Mouse (Mus musculus): ENCODE data around the gene Kifc5b. TPM values are rescaled to one million over a fixed set of nuclear protein-coding genes. Genes with fewer than 3 reads are reported as not detected.

Kifc5b gene
- 6.3 and 9.6 TPM in 2 replicates for polyA plus RNA-seq (2014; fragmentation: Nextera tagmentation; extraction: Ambion mirVana)

DNA sequence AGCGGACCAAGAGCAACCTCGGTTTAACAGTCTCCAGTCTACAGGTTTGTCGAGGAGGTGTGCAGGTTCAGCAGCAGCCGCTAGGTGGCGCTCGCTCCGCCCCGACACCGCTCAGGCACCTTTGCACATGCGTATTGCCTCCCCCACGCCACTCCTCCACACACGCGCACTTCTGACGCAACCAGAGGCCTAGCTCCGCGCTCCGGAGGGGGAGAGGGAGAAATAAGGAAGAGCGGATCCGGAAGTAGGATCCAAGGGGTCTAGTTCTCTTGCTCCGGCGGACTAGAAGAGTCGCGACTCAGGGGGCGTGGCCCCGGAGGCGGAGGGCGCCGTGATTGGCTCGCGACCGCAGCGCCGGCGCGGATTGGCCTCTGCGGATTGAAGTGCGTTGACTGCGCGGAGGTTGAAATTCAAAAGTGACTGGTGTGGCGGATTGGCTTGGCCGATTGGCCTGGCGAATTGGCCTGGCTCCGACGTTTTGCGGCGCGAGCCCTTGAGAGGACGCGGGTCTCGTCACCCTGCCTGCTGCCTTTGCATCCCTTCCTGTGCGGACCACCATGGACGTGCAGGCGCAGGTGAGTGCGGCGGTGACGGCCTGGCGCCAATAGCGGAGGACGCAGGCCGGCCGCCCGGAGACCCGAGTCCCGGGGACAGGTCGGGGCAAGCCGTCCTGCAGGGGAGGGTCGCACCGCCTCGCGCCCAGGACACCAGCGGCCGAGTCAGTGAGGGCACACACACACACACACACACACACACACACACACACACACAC lies at the start of gene Kifc5b:
Gene Kifc5b (plus strand): TSS at position 381 of the 772 bp plus-strand sequence.
- H3K9ac ChIP-seq = peak within 1 kb of the TSS; percentile 70
- H3K27ac ChIP-seq (ENCODE audit: low read depth) = peak within 1 kb of the TSS; percentile 58; the same call in 1 of the 2 replicates
- peak; percentile 100 for TF ChIP-seq CTCF (IDR thresholded peaks at IDR 0.05; ENCODE audit: low read depth)
- peak within 1 kb of the TSS; percentile 65 for H3K4me3 ChIP-seq (ENCODE audit: low read depth, low read length)
- peaks cover 17% of the 10 kb centered on the region for H3K36me3 ChIP-seq (ENCODE audit: insufficient read depth)
- H3K4me1 ChIP-seq (ENCODE audit: insufficient read depth) = 0 out of 2 replicates have a peak, but pooled peaks cover 3% of the 10 kb centered on the region
- DNase-seq (peak; percentile 100), ATAC-seq (ENCODE audit: insufficient read depth) (peak; percentile 99)
- under 1% methylated on average over 72 of the region's 72 CpGs for WGBS
- H3K27me3 ChIP-seq (ENCODE audit: insufficient read depth, low read length) = no peaks in the 10 kb centered on the region
- H3K4me2 ChIP-seq = peak within 1 kb of the TSS; percentile 64
- no peaks in the 10 kb centered on the region for H3K9me3 ChIP-seq (ENCODE audit: low read depth, low read length)

DNA sequence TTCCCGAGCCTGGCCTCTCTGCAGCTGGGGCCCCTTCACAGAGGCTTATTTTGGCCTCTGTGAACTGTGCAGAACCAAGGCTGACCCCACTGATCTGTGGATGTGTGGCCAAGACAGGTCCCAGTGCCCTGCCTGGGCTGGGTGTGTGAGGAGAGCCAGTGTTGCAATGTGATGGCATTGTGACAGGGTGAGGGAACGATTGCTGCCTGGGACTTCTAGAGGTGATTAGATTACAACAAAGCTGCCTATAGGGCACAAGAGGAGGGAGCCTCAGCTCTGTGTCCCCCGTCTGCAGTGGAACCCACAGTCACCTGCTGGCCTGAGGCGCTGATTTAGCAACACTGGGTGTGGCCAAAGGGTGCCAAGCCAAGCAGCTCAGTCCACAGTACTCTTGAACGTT lies 48.1 kb upstream of the Kifc5b start:
- DNase-seq (no peak), ATAC-seq (ENCODE audit: insufficient read depth) (no peak)
- Histone ChIP-seq H3K9me3 (ENCODE audit: low read depth, low read length) (no peaks in the 10 kb centered on the region), H3K4me2 (no peak overlapping the region), H3K9ac (no peak overlapping the region), H3K4me1 (ENCODE audit: insufficient read depth) (0 out of 2 replicates have a peak, but pooled peaks cover 4% of the 10 kb centered on the region), H3K27me3 (ENCODE audit: insufficient read depth, low read length) (no peaks in the 10 kb centered on the region), H3K4me3 (ENCODE audit: low read depth, low read length) (no peak overlapping the region), H3K36me3 (ENCODE audit: insufficient read depth) (no peaks in the 10 kb centered on the region), H3K27ac (ENCODE audit: low read depth) (no peak overlapping the region; the same call in 1 of the 2 replicates)
- WGBS = 22% methylated on average over 5 of the region's 5 CpGs
- no peak for TF ChIP-seq CTCF (IDR thresholded peaks at IDR 0.05; ENCODE audit: low read depth)

DNA sequence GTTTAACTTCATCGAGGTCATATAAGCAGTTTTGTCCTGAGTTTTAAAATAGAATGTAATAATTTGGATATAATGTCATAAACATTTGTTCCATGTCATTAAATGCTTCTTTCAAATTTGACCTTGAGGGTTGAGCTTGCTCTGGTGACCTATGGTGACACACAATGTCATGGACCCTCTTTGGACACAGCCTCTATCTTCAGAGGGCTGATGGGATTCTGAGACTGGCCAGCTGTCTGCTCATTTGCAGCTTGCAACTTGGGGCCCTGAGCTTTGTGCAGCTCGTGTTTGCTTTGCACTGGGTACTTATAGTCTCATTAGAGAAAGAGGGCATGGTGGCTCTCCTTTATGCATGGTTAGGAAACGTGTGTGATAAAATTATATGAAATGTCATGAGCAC lies 44.0 kb upstream of the Kifc5b start:
- Histone ChIP-seq H3K27ac (ENCODE audit: low read depth) (no peak overlapping the region), H3K36me3 (ENCODE audit: insufficient read depth) (no peaks in the 10 kb centered on the region), H3K4me3 (ENCODE audit: low read depth, low read length) (no peak overlapping the region), H3K4me2 (no peak overlapping the region), H3K4me1 (ENCODE audit: insufficient read depth) (no peaks in the 10 kb centered on the region), H3K27me3 (ENCODE audit: insufficient read depth, low read length) (no peaks in the 10 kb centered on the region), H3K9me3 (ENCODE audit: low read depth, low read length) (no peaks in the 10 kb centered on the region), H3K9ac (no peak overlapping the region)
- WGBS = 45% methylated on average over 3 of the region's 3 CpGs
- TF ChIP-seq CTCF (IDR thresholded peaks at IDR 0.05; ENCODE audit: low read depth) = no peak
- peak; percentile 45 for DNase-seq
- ATAC-seq (ENCODE audit: insufficient read depth) = no peak

DNA sequence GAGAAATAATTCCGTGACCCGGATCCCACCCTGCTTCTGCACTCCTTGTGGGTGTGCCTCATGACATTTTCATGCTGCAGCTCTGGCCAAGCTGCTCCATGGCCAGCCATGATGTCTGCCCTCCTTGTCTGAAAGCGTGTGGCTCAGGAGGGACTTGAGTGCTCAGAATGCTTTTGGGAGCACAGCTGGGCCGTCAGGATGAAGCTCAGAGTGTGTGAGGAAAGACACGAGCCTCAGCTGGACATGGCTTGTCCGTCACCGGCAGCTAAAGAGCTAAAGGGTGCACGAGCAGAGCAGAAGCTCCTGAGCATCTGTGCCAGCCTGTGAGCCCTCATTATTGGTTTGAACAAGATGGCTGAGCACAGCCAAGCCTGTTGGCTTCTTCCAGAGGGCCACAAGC lies 43.4 kb upstream of the Kifc5b start:
- DNase-seq = no peak
- WGBS = 60% methylated on average over 8 of the region's 8 CpGs

GRCm38 (mm10) chr17:26874542-26874941 lies 42.3 kb upstream of the Kifc5b start:
- Histone ChIP-seq H3K9me3 (ENCODE audit: low read depth, low read length) (peaks cover 3% of the 10 kb centered on the region; the same call in 1 of the 2 replicates), H3K9ac (no peak overlapping the region), H3K36me3 (ENCODE audit: insufficient read depth) (no peaks in the 10 kb centered on the region), H3K4me3 (ENCODE audit: low read depth, low read length) (no peak overlapping the region), H3K27ac (ENCODE audit: low read depth) (no peak overlapping the region), H3K27me3 (ENCODE audit: insufficient read depth, low read length) (no peaks in the 10 kb centered on the region), H3K4me1 (ENCODE audit: insufficient read depth) (no peaks in the 10 kb centered on the region), H3K4me2 (no peak overlapping the region)
- no peak for TF ChIP-seq CTCF (IDR thresholded peaks at IDR 0.05; ENCODE audit: low read depth)
- WGBS = 61% methylated on average over 11 of the region's 11 CpGs
- ATAC-seq (ENCODE audit: insufficient read depth) (no peak), DNase-seq (no peak)

More for the DNA sequence above, 43.4 kb upstream of the Kifc5b start:
- TF ChIP-seq CTCF (IDR thresholded peaks at IDR 0.05; ENCODE audit: low read depth) = no peak
- Histone ChIP-seq H3K4me2 (no peak overlapping the region), H3K27me3 (ENCODE audit: insufficient read depth, low read length) (no peaks in the 10 kb centered on the region), H3K9ac (no peak overlapping the region), H3K9me3 (ENCODE audit: low read depth, low read length) (no peaks in the 10 kb centered on the region), H3K4me1 (ENCODE audit: insufficient read depth) (no peaks in the 10 kb centered on the region), H3K4me3 (ENCODE audit: low read depth, low read length) (no peak overlapping the region), H3K27ac (ENCODE audit: low read depth) (no peak overlapping the region), H3K36me3 (ENCODE audit: insufficient read depth) (no peaks in the 10 kb centered on the region)
- ATAC-seq (ENCODE audit: insufficient read depth) = no peak

GRCm38 (mm10) chr17:26877927-26878326 lies 39.0 kb upstream of the Kifc5b start:
- peak; percentile 13 for DNase-seq
- H3K27ac ChIP-seq (ENCODE audit: low read depth) = no peak overlapping the region
- H3K4me1 ChIP-seq (ENCODE audit: insufficient read depth) = no peaks in the 10 kb centered on the region
- H3K9me3 ChIP-seq (ENCODE audit: low read depth, low read length) = peaks cover 3% of the 10 kb centered on the region; the same call in 1 of the 2 replicates
- H3K27me3 ChIP-seq (ENCODE audit: insufficient read depth, low read length) = no peaks in the 10 kb centered on the region
- H3K9ac ChIP-seq = no peak overlapping the region
- H3K36me3 ChIP-seq (ENCODE audit: insufficient read depth) = no peaks in the 10 kb centered on the region
- H3K4me3 ChIP-seq (ENCODE audit: low read depth, low read length) = no peak overlapping the region
- no peak for TF ChIP-seq CTCF (IDR thresholded peaks at IDR 0.05; ENCODE audit: low read depth)
- no peak for ATAC-seq (ENCODE audit: insufficient read depth)
- 64% methylated on average over 7 of the region's 7 CpGs for WGBS
- no peak overlapping the region for H3K4me2 ChIP-seq

- Histone ChIP-seq H3K27me3 (ENCODE audit: insufficient read depth, low read length) (no peaks in the 10 kb centered on the region), H3K27ac (ENCODE audit: low read depth) (no peak overlapping the region)
These were observed 37.7 kb upstream of the Kifc5b start for GRCm38 (mm10) chr17:26879235-26879634.

More at GRCm38 (mm10) chr17:26879235-26879634, 37.7 kb upstream of the Kifc5b start:
- Histone ChIP-seq H3K4me2 (no peak overlapping the region), H3K4me1 (ENCODE audit: insufficient read depth) (0 out of 2 replicates have a peak, but pooled peaks cover 3% of the 10 kb centered on the region), H3K36me3 (ENCODE audit: insufficient read depth) (no peaks in the 10 kb centered on the region), H3K9me3 (ENCODE audit: low read depth, low read length) (peaks cover 3% of the 10 kb centered on the region; the same call in 1 of the 2 replicates), H3K9ac (no peak overlapping the region), H3K4me3 (ENCODE audit: low read depth, low read length) (no peak overlapping the region)
- 82% methylated on average over 6 of the region's 6 CpGs for WGBS
- DNase-seq = no peak
- peak; percentile 28; the same call in 1 of the 2 replicates for TF ChIP-seq CTCF (IDR thresholded peaks at IDR 0.05; ENCODE audit: low read depth)
- ATAC-seq (ENCODE audit: insufficient read depth) = no peak

Measured in lung, embryonic 14.5 days (tissue).